Mouse (Mus musculus) stomach, embryonic 15.5 days (tissue): Measurements from ENCODE around the gene Drd3. TPM values are rescaled to one million over a fixed set of nuclear protein-coding genes. Genes with fewer than 3 reads are reported as not detected.

Experiments
- ATAC-seq: fragments of 200-750 bp; cut with Nextera tagmentation; 2 replicates; pipeline ENCODE4 v1.8.0; 2017; ENCODE audit warnings: low read depth, moderate number of reproducible peaks, moderate TSS enrichment; ENCODE audit not compliant: insufficient read depth, low FRiP score
- H3K27ac ChIP-seq: fragments of 300-500 bp; sonication (generic); 2 replicates; pipeline ENCODE4 v1.5.1; 2015; ENCODE audit warnings: mild to moderate bottlenecking, inconsistent platforms
- H3K27me3 ChIP-seq: fragments of 300-500 bp; sonication (generic); replicated peaks from 2 replicates; pipeline ENCODE4 v1.6.1; 2015; ENCODE audit warnings: inconsistent platforms
- H3K36me3 ChIP-seq: fragments of 300-500 bp; sonication (generic); 2 replicates; pipeline ENCODE4 v1.6.1; 2015; ENCODE audit warnings: inconsistent platforms
- H3K4me1 ChIP-seq: fragments of 300-500 bp; sonication (generic); 2 replicates; pipeline ENCODE4 v1.6.1; 2015; ENCODE audit warnings: inconsistent platforms
- H3K4me2 ChIP-seq: fragments of 300-500 bp; sonication (generic); 2 replicates; pipeline ENCODE4 v1.6.1; 2015; ENCODE audit warnings: mild to moderate bottlenecking, inconsistent platforms
- H3K4me3 ChIP-seq: fragments of 300-500 bp; sonication (generic); replicated peaks from 2 replicates; pipeline ENCODE4 v1.5.1; 2015; ENCODE audit warnings: inconsistent platforms
- H3K9ac ChIP-seq: fragments of 300-500 bp; sonication (generic); 2 replicates; pipeline ENCODE4 v1.6.1; 2015; ENCODE audit warnings: inconsistent platforms
- H3K9me3 ChIP-seq: fragments of 300-500 bp; sonication (generic); 2 replicates; pipeline ENCODE4 v1.6.1; 2016; ENCODE audit warnings: inconsistent platforms
- WGBS: fragments of 180-500 bp; shearing (Covaris S2); methylation state at CpG from one replicate; pipeline ENCODE4 v1.1.7; 2015; 5-methylcytosine and 5-hydroxymethylcytosine counted together
- microRNA-seq: library from miRNA; unstranded; fragments of <30 nt; microRNA quantifications from one replicate; pipeline ENCODE4, GENCODE M21; 2016
- polyA plus RNA-seq: library from polyadenylated mRNA; unstranded; fragments of >200 nt; fragmentation: Nextera tagmentation; extraction: Ambion mirVana; gene quantifications from 2 replicates; pipeline ENCODE4 v1.2.1, GENCODE M21; 2015

Drd3 gene
- polyA plus RNA-seq, 1 experiment from 2014 or later = 0.09 TPM

GRCm38 (mm10) chr16:43869805-43870204 is 116.0 kb downstream of the Drd3 start:
- no peak for ATAC-seq

GRCm38 (mm10) chr16:43871419-43871818 is 117.6 kb downstream of the Drd3 start:
- H3K27me3 ChIP-seq = no peaks in the 10 kb centered on the region
- no peak overlapping the region for H3K27ac ChIP-seq
- H3K4me2 ChIP-seq = no peak overlapping the region
- peaks cover 25% of the 10 kb centered on the region for H3K36me3 ChIP-seq
- no peak overlapping the region for H3K9ac ChIP-seq
- 86% methylated on average over 7 of the region's 7 CpGs for WGBS
- H3K4me3 ChIP-seq = no peak overlapping the region
- H3K9me3 ChIP-seq = no peaks in the 10 kb centered on the region
- H3K4me1 ChIP-seq = no peaks in the 10 kb centered on the region
- ATAC-seq = no peak

More at GRCm38 (mm10) chr16:43869805-43870204, 116.0 kb downstream of the Drd3 start:
- Histone ChIP-seq H3K4me1 (no peaks in the 10 kb centered on the region), H3K9me3 (no peaks in the 10 kb centered on the region), H3K27me3 (no peaks in the 10 kb centered on the region), H3K9ac (no peak overlapping the region), H3K4me2 (no peak overlapping the region), H3K36me3 (peaks cover 18% of the 10 kb centered on the region; the same call in 1 of the 2 replicates), H3K27ac (no peak overlapping the region), H3K4me3 (no peak overlapping the region)

Small RNA genes within 50 kb of the gene (microRNA-seq; reads per million reads assigned to microRNA genes)
- not detected for gene Gm25996

Other genes with a start within 250 kb of the Drd3 start
- not detected in 2 replicates for gene Tigit, start 89.9 kb upstream of the Drd3 start, polyA plus RNA-seq
- gene Ccdc191, start 135.8 kb downstream of the Drd3 start, polyA plus RNA-seq = 11.8 and 13.7 TPM in 2 replicates
- 22.5 and 25.8 TPM in 2 replicates for gene Qtrt2, start 172.8 kb downstream of the Drd3 start, polyA plus RNA-seq
- 2.1 and 2.6 TPM in 2 replicates for gene Zdhhc23, start 225.8 kb downstream of the Drd3 start, polyA plus RNA-seq